Mouse (Mus musculus): ENCODE measurements around the gene H2-M10.2. TPM values are rescaled to one million over a fixed set of nuclear protein-coding genes. Genes with fewer than 3 reads are reported as not detected.

Gene H2-M10.2
- polyA plus RNA-seq, 1 experiment from 2014 or later = not detected

- Histone ChIP-seq H3K4me1 (replicated peaks) (peaks cover 30% of the 10 kb centered on the region), H3K27me3 (replicated peaks) (no peaks in the 10 kb centered on the region), H3K4me2 (peak within 1 kb of the TSS; percentile 94), H3K9me3 (replicated peaks) (no peaks in the 10 kb centered on the region), H3K4me3 (peak within 1 kb of the TSS; percentile 92), H3K9ac (peak within 1 kb of the TSS; percentile 88), H3K36me3 (peaks cover 39% of the 10 kb centered on the region), H3K27ac (ENCODE audit: poor library complexity, severe bottlenecking) (peak within 1 kb of the TSS; percentile 89)
- peak; percentile 86 for ATAC-seq (ENCODE audit: insufficient number of reproducible peaks, low FRiP score)
- WGBS = under 1% methylated on average over 43 of the region's 43 CpGs
Observed at GRCm38 (mm10) chr17:36271586-36272256, 14.6 kb downstream of the H2-M10.2 start, which contains the start of gene Trim39. Gene Trim39, minus strand, starts transcription at chr17:36272247.

GRCm38 (mm10) chr17:36270956-36271585, 15.2 kb downstream of the H2-M10.2 start:
- no peaks in the 10 kb centered on the region for H3K27me3 ChIP-seq (replicated peaks)
- whole genome bisulfite sequencing = under 1% methylated on average over 78 of the region's 84 CpGs
- peak overlapping the region; percentile 94 for H3K4me2 ChIP-seq
- H3K4me1 ChIP-seq (replicated peaks) = peaks cover 30% of the 10 kb centered on the region
- peak overlapping the region; percentile 88 for H3K9ac ChIP-seq
- ATAC-seq (ENCODE audit: insufficient number of reproducible peaks, low FRiP score) = peak; percentile 92
- peaks cover 39% of the 10 kb centered on the region for H3K36me3 ChIP-seq
- no peaks in the 10 kb centered on the region for H3K9me3 ChIP-seq (replicated peaks)
- peak overlapping the region; percentile 92 for H3K4me3 ChIP-seq
- H3K27ac ChIP-seq (ENCODE audit: poor library complexity, severe bottlenecking) = peak overlapping the region; percentile 89

GRCm38 (mm10) chr17:36265834-36266233, 20.5 kb downstream of the H2-M10.2 start:
- no peaks in the 10 kb centered on the region for H3K9me3 ChIP-seq (replicated peaks)
- peaks cover 66% of the 10 kb centered on the region for H3K36me3 ChIP-seq
- 75% methylated on average over 5 of the region's 5 CpGs for WGBS
- no peaks in the 10 kb centered on the region for H3K27me3 ChIP-seq (replicated peaks)
- no peak for ATAC-seq (ENCODE audit: insufficient number of reproducible peaks, low FRiP score)
- H3K27ac ChIP-seq (ENCODE audit: poor library complexity, severe bottlenecking) = no peak overlapping the region
- no peak overlapping the region for H3K4me3 ChIP-seq
- H3K9ac ChIP-seq = no peak overlapping the region
- peaks cover 10% of the 10 kb centered on the region; the same call in 1 of the 2 replicates for H3K4me1 ChIP-seq (replicated peaks)
- H3K4me2 ChIP-seq = no peak overlapping the region

- 85% methylated on average over 3 of the region's 3 CpGs for WGBS
- Histone ChIP-seq H3K9ac (no peak overlapping the region), H3K27ac (ENCODE audit: poor library complexity, severe bottlenecking) (no peak overlapping the region), H3K36me3 (peaks cover 81% of the 10 kb centered on the region), H3K27me3 (replicated peaks) (no peaks in the 10 kb centered on the region), H3K9me3 (replicated peaks) (no peaks in the 10 kb centered on the region), H3K4me3 (no peak overlapping the region), H3K4me2 (no peak overlapping the region), H3K4me1 (replicated peaks) (no peaks in the 10 kb centered on the region)
- ATAC-seq (ENCODE audit: insufficient number of reproducible peaks, low FRiP score) = no peak
Observed at GRCm38 (mm10) chr17:36264273-36264925, 21.9 kb downstream of the H2-M10.2 start.

- no peak for ATAC-seq (ENCODE audit: insufficient number of reproducible peaks, low FRiP score)
- Histone ChIP-seq H3K9me3 (replicated peaks) (no peaks in the 10 kb centered on the region), H3K36me3 (peaks cover 72% of the 10 kb centered on the region), H3K4me3 (no peak overlapping the region), H3K4me2 (no peak overlapping the region), H3K27me3 (replicated peaks) (no peaks in the 10 kb centered on the region), H3K9ac (no peak overlapping the region), H3K27ac (ENCODE audit: poor library complexity, severe bottlenecking) (no peak overlapping the region), H3K4me1 (replicated peaks) (peaks cover 4% of the 10 kb centered on the region)
- WGBS = 90% methylated on average over 9 of the region's 9 CpGs
Observed at GRCm38 (mm10) chr17:36261511-36262166, 24.7 kb downstream of the H2-M10.2 start.

- Histone ChIP-seq H3K27ac (ENCODE audit: poor library complexity, severe bottlenecking) (peak within 1 kb of the TSS; percentile 71), H3K27me3 (replicated peaks) (no peaks in the 10 kb centered on the region), H3K4me2 (peak within 1 kb of the TSS; percentile 60), H3K9ac (peak within 1 kb of the TSS; percentile 73), H3K36me3 (peaks cover 42% of the 10 kb centered on the region), H3K4me1 (replicated peaks) (peaks cover 17% of the 10 kb centered on the region), H3K4me3 (peak within 1 kb of the TSS; percentile 75), H3K9me3 (replicated peaks) (no peaks in the 10 kb centered on the region)
- ATAC-seq (ENCODE audit: insufficient number of reproducible peaks, low FRiP score) = no peak
- WGBS = 47% methylated on average over 6 of the region's 6 CpGs
Observed at GRCm38 (mm10) chr17:36257969-36258368, 28.3 kb downstream of the H2-M10.2 start, which contains the start of gene Rpp21. Gene Rpp21, minus strand, starts transcription at chr17:36258069.

GRCm38 (mm10) chr17:36257241-36257947, 28.9 kb downstream of the H2-M10.2 start:
- H3K27ac ChIP-seq (ENCODE audit: poor library complexity, severe bottlenecking) = peak overlapping the region; percentile 71
- peak overlapping the region; percentile 75 for H3K4me3 ChIP-seq
- H3K9me3 ChIP-seq (replicated peaks) = no peaks in the 10 kb centered on the region
- peak; percentile 93 for ATAC-seq (ENCODE audit: insufficient number of reproducible peaks, low FRiP score)
- H3K4me1 ChIP-seq (replicated peaks) = peaks cover 17% of the 10 kb centered on the region
- H3K9ac ChIP-seq = peak overlapping the region; percentile 73
- peak overlapping the region; percentile 60 for H3K4me2 ChIP-seq
- under 1% methylated on average over 37 of the region's 37 CpGs for WGBS
- H3K27me3 ChIP-seq (replicated peaks) = no peaks in the 10 kb centered on the region
- peaks cover 39% of the 10 kb centered on the region for H3K36me3 ChIP-seq

- no peak for ATAC-seq (ENCODE audit: insufficient number of reproducible peaks, low FRiP score)
- Histone ChIP-seq H3K36me3 (no peaks in the 10 kb centered on the region), H3K9me3 (replicated peaks) (no peaks in the 10 kb centered on the region), H3K4me2 (no peak overlapping the region), H3K9ac (no peak overlapping the region), H3K4me1 (replicated peaks) (peaks cover 24% of the 10 kb centered on the region), H3K27ac (ENCODE audit: poor library complexity, severe bottlenecking) (no peak overlapping the region), H3K4me3 (no peak overlapping the region), H3K27me3 (replicated peaks) (peaks cover 26% of the 10 kb centered on the region)
- 47% methylated on average over 6 of the region's 6 CpGs for WGBS
Observed at GRCm38 (mm10) chr17:36253087-36253600, 33.1 kb downstream of the H2-M10.2 start.

GRCm38 (mm10) chr17:36252250-36252876, 33.9 kb downstream of the H2-M10.2 start:
- Histone ChIP-seq H3K9me3 (replicated peaks) (no peaks in the 10 kb centered on the region), H3K4me2 (peak overlapping the region; percentile 65), H3K27me3 (replicated peaks) (peaks cover 32% of the 10 kb centered on the region), H3K4me1 (replicated peaks) (peaks cover 24% of the 10 kb centered on the region), H3K36me3 (no peaks in the 10 kb centered on the region), H3K9ac (peak overlapping the region; percentile 50; the same call in 1 of the 2 replicates), H3K27ac (ENCODE audit: poor library complexity, severe bottlenecking) (no peak overlapping the region), H3K4me3 (peak overlapping the region; percentile 26)
- 10% methylated on average over 25 of the region's 25 CpGs for WGBS
- no peak; the same call in 1 of the 2 replicates for ATAC-seq (ENCODE audit: insufficient number of reproducible peaks, low FRiP score)

GRCm38 (mm10) chr17:36248886-36249285, 37.4 kb downstream of the H2-M10.2 start:
- peaks cover 10% of the 10 kb centered on the region for H3K4me1 ChIP-seq (replicated peaks)
- H3K36me3 ChIP-seq = no peaks in the 10 kb centered on the region
- no peak overlapping the region for H3K27ac ChIP-seq (ENCODE audit: poor library complexity, severe bottlenecking)
- no peak for ATAC-seq (ENCODE audit: insufficient number of reproducible peaks, low FRiP score)
- H3K27me3 ChIP-seq (replicated peaks) = peaks cover 32% of the 10 kb centered on the region
- H3K9ac ChIP-seq = no peak overlapping the region; the same call in 1 of the 2 replicates
- WGBS = 13% methylated on average over 33 of the region's 33 CpGs
- peaks cover 6% of the 10 kb centered on the region; the same call in 1 of the 2 replicates for H3K9me3 ChIP-seq (replicated peaks)
- peak overlapping the region; percentile 35 for H3K4me3 ChIP-seq
- peak overlapping the region; percentile 59 for H3K4me2 ChIP-seq

Measured in heart, embryonic 12.5 days (tissue).